Mouse (Mus musculus) megakaryocyte, embryonic 14.5 days (primary cell): Measurements from ENCODE around the gene Nudc. TPM values are rescaled to one million over a fixed set of nuclear protein-coding genes. Genes with fewer than 3 reads are reported as not detected.

Source experiments
- H3K27me3 ChIP-seq: replicated peaks from 2 replicates; pipeline ENCODE3; 2012; ENCODE audit warnings: inconsistent platforms
- H3K36me3 ChIP-seq: replicated peaks from 2 replicates; pipeline ENCODE3; 2012; ENCODE audit warnings: low read length, inconsistent platforms, mixed read lengths
- H3K4me1 ChIP-seq: 2 replicates; pipeline ENCODE4 v1.6.1; 2012; ENCODE audit warnings: inconsistent platforms
- H3K4me3 ChIP-seq: replicated peaks from 2 replicates; pipeline ENCODE3; 2012; ENCODE audit warnings: moderate library complexity, mild to moderate bottlenecking, inconsistent platforms
- H3K9me3 ChIP-seq: 2 replicates; pipeline ENCODE4 v1.6.1; 2012; ENCODE audit warnings: inconsistent platforms
- FLI1 ChIP-seq: IDR thresholded peaks from 2 replicates; pipeline ENCODE4 v1.6.1; 2012; ENCODE audit warnings: low read length, inconsistent platforms, mixed read lengths
- GATA1 ChIP-seq: IDR thresholded peaks from 3 replicates; pipeline ENCODE4 v1.6.1; 2012; ENCODE audit warnings: mixed read lengths, low read length, inconsistent platforms, borderline replicate concordance
- polyA plus RNA-seq: library from polyadenylated mRNA; stranded (reverse); fragments of >175 nt; gene quantifications from 2 replicates; pipeline ENCODE4 v1.2.3, GENCODE M21; 2012; ENCODE audit warnings: low replicate concordance; ENCODE audit not compliant: insufficient read depth

The Nudc gene
- polyA plus RNA-seq, 1 experiment, result 283 TPM

GRCm38 (mm10) chr4:133506573-133506972, 39.2 kb downstream of the Nudc start:
- Histone ChIP-seq H3K4me1 (peaks cover 8% of the 10 kb centered on the region), H3K4me3 (no peak overlapping the region), H3K36me3 (no peaks in the 10 kb centered on the region), H3K27me3 (peaks cover 80% of the 10 kb centered on the region), H3K9me3 (no peaks in the 10 kb centered on the region)
- TF ChIP-seq FLI1 (no peak), GATA1 (no peak)

DNA sequence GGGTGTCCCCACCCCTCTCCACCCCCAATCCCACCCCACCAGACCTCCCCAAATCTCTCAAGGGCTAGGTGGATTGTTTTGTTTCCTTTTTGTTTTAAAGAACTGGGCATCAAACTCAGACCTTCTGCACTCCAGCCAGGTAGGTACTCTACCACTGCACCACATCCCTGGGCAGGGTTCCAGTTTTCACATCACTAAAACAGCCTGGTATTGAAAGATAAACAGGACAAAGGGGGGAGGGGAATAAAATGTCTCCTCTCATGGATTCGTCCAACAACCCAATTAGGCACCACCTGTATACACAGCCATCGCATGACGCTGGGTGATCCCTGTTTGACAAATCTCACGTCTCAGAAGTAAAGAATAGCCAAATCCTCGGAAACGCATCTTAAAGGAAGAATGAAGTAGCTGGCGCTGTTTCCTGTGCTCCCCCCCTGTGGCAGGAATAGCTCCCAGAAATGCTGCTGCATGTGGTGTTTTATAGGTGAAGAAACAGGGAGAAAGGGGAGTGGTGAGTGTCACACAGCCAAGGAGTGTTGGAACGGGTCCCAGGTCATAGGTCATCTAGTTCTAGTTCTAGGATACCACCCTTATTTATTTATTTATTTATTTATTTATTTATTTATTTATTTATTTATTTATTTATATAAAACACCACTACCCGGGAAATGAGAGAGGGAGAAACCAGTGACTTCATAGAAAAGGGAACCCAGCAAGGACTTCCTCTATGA, 40.9 kb downstream of the Nudc start:
- TF ChIP-seq GATA1 (no peak), FLI1 (no peak)
- Histone ChIP-seq H3K4me1 (peaks cover 12% of the 10 kb centered on the region), H3K27me3 (peaks cover 85% of the 10 kb centered on the region), H3K9me3 (no peaks in the 10 kb centered on the region), H3K36me3 (no peaks in the 10 kb centered on the region), H3K4me3 (no peak overlapping the region)

- TF ChIP-seq GATA1 (no peak), FLI1 (no peak)
- no peak overlapping the region for H3K4me3 ChIP-seq
- H3K4me1 ChIP-seq, result peaks cover 12% of the 10 kb centered on the region
- no peaks in the 10 kb centered on the region for H3K9me3 ChIP-seq
- H3K27me3 ChIP-seq, result peaks cover 91% of the 10 kb centered on the region
- no peaks in the 10 kb centered on the region for H3K36me3 ChIP-seq
Observed at GRCm38 (mm10) chr4:133504300-133504699, 41.5 kb downstream of the Nudc start.

- H3K4me3 ChIP-seq, result peak overlapping the region; percentile 33
- no peak for TF ChIP-seq FLI1
- TF ChIP-seq GATA1, result no peak
- H3K36me3 ChIP-seq, result no peaks in the 10 kb centered on the region
- H3K27me3 ChIP-seq, result peaks cover 95% of the 10 kb centered on the region
- no peaks in the 10 kb centered on the region for H3K9me3 ChIP-seq
- H3K4me1 ChIP-seq, result peaks cover 31% of the 10 kb centered on the region
Observed at GRCm38 (mm10) chr4:133501514-133501913, 44.3 kb downstream of the Nudc start.

DNA sequence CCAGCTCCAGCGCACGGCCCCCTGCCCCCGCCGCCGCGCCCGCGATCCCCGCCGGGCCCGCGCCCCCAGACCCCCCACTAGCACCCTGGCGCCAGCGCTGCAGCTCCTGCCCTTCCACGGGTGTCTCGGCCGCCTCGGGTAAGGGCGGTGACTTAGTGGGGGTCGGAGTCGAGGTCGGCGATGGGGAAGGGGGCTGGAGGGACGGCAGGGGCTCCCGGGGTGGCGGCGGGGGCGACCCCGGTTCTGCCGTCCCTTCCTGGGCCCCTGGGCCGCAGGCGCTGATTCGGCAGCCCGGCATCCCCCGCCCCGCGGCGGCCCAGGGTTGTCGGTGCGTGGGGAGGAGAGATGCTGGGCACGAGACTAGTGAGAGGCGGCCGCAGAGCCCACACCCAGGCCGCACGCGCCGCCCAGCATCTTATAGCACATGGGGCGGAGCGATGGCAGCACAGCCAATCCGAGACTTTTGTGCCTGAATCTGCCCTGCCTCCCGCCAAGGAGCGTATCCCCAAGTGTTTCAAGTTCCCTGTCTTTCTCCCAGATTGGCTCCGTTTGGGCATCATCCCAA, 47.6 kb downstream of the Nudc start, which contains the start of gene Trnp1:
TSS of gene Trnp1 (minus strand) at position 391 of the 565 bp plus-strand sequence.
- Histone ChIP-seq H3K4me3 (peak within 1 kb of the TSS; percentile 84), H3K9me3 (no peaks in the 10 kb centered on the region), H3K27me3 (peaks cover 87% of the 10 kb centered on the region), H3K4me1 (peaks cover 39% of the 10 kb centered on the region), H3K36me3 (no peaks in the 10 kb centered on the region)
- TF ChIP-seq FLI1 (no peak), GATA1 (no peak)

DNA sequence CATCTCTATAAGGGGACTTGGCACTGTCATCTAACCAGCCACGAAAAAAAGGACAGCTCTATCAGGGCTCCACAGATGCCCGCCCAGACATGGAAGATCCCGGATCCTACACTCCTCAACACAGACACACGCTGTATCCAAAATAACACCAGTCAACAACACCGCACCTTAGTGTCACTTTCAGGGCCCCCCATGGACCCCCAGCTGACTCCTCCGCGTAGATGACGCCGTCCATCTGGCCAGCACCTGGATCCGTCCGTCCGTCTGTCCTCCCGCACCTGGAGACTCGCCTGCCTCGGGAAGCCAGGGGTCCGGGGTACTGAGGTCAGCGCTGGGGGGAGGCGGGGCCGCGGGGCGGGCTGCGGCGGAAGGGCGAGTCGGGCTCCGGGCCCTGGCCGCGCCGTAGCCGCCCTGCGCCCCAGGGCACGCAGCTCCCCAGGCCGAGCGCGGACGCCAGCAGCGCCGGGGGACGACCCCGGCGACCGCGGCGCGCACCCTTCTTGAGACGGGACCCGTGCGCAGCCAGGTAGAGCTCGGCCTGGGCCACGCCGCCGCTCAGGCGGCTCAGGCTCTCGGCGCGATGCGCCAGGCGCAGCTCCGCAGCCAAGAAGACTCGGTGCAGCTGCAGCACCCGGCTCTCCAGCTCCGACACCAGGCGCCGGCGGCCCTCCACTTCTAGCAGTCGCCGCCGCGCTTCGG, 48.2 kb downstream of the Nudc start:
- Histone ChIP-seq H3K9me3 (no peaks in the 10 kb centered on the region), H3K4me1 (peaks cover 40% of the 10 kb centered on the region), H3K27me3 (peaks cover 85% of the 10 kb centered on the region), H3K4me3 (peak overlapping the region; percentile 84), H3K36me3 (no peaks in the 10 kb centered on the region)
- TF ChIP-seq FLI1 (no peak), GATA1 (no peak)

DNA sequence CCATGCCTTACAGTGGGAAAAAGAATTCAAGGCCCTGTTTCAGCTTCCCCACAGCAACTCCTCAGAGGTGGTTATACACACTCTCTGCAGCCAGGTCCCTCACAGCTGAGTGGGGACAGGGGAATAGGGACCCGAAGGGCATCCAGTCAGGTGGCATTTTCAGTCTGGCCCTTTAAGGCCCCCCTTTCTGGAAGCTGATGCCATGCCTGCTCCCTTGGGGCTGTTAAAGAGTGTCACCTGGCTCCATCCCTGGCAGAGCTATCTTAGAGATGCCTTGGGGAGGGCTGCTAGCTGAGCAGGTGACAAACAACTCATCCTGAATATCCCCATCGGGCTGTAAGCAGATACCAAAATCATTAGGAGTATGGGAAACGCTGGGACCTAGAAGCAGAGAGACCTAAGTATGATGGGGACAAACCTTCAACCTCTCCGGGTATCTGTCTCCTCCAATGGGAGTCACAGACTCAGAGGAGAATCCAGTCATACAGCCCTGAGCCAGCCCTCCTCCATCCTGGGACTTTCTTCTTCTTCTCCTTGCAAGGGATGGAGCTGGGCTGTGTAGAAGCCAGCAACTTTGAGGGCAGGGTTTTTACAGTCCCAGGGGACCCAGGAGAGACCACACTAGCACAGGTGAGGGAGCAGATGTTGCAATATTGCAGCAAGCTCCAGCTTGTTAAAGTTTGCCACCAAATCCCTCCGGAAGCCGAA, 48.9 kb downstream of the Nudc start:
- Histone ChIP-seq H3K4me1 (peaks cover 40% of the 10 kb centered on the region), H3K27me3 (peaks cover 84% of the 10 kb centered on the region), H3K36me3 (no peaks in the 10 kb centered on the region), H3K9me3 (no peaks in the 10 kb centered on the region), H3K4me3 (no peak overlapping the region)
- TF ChIP-seq GATA1 (no peak), FLI1 (no peak)

DNA sequence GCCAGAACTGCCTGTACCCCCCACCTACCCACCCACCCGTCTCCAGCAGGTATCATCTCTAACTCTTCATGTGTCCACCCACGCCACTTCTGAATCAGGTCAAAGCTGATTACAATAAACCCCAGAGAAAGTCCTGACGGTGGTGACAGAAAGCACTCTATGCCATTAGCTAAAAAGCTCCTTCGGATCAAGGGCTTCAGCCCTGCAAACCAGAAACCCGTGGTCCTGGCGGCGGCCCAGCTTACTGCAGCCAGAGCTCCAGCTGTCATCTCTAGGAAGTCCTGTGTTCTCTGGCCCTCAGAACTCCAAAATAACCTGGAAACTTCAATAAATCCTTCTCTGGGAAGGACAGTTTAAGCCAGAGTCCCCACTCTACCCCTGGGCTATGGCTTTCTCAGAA, 50.1 kb downstream of the Nudc start:
- TF ChIP-seq FLI1 (no peak), GATA1 (no peak)
- H3K36me3 ChIP-seq, result no peaks in the 10 kb centered on the region
- no peak overlapping the region for H3K4me3 ChIP-seq
- H3K9me3 ChIP-seq, result no peaks in the 10 kb centered on the region
- peaks cover 34% of the 10 kb centered on the region for H3K4me1 ChIP-seq
- H3K27me3 ChIP-seq, result peaks cover 84% of the 10 kb centered on the region

DNA sequence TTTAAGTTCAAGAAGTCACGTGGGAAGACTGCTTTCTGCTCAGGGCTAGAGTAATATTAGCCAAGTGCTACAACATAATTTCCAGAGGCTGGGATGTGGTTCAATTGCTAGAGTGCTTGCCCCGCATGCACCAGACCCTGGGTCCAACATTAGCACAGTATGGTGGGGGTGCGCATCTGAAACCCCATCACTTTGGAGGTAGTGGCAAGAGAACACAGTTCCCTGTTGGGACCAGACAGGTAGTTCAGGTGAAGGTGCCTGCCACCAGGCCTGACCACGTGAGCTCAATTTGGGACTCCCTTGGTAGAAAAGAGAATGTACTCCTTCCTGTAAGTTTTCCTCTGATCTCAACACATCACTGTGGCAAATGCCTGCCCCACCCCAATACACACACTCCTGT, 50.9 kb downstream of the Nudc start:
- TF ChIP-seq GATA1 (no peak), FLI1 (no peak)
- H3K9me3 ChIP-seq, result no peaks in the 10 kb centered on the region
- no peak overlapping the region for H3K4me3 ChIP-seq
- peaks cover 77% of the 10 kb centered on the region for H3K27me3 ChIP-seq
- H3K4me1 ChIP-seq, result peaks cover 34% of the 10 kb centered on the region
- no peaks in the 10 kb centered on the region for H3K36me3 ChIP-seq
